Comparison of ENCODE assay signal across 8 mouse cellular contexts in genomic region chr16:20716841-20717180, GRCm38 (mm10). TPM values are rescaled to one million over a fixed set of nuclear protein-coding genes. Genes with fewer than 3 reads are reported as not detected.
A peak's percentile ranks its signal among the peaks of the same experiment; 100 is the strongest.
DNase-seq lines count a peak whose midpoint lies in the region; ATAC-seq and TF ChIP-seq lines count a peak whose summit lies in the region.

No protein-coding gene starts in this region.

- ATAC-seq in heart, embryonic 16.5 days (replicated peaks; ENCODE audit: extremely low read depth, insufficient read depth, low FRiP score), result no peak; the same call in 1 of the 2 replicates
- no peak for ATAC-seq in hindbrain, embryonic 13.5 days (ENCODE audit: low FRiP score)
- ATAC-seq in midbrain, embryonic 11.5 days (ENCODE audit: low FRiP score), result no peak

- no peaks in the 10 kb centered on the region for H3K9me3 ChIP-seq in heart, embryonic 16.5 days (replicated peaks; ENCODE audit: control insufficient read depth, low read length)
- H3K9me3 ChIP-seq in hindbrain, embryonic 13.5 days, result no peaks in the 10 kb centered on the region
- H3K9me3 ChIP-seq in midbrain, embryonic 11.5 days (ENCODE audit: control insufficient read depth, low read length), result no peaks in the 10 kb centered on the region

- TF ChIP-seq CTCF in bone marrow macrophage, adult 2 months (IDR thresholded peaks at IDR 0.05; ENCODE audit: low read depth, low read length), result no peak

- no peaks in the 10 kb centered on the region for H3K27me3 ChIP-seq in heart, embryonic 16.5 days (ENCODE audit: control insufficient read depth, insufficient read depth, low read length)
- H3K27me3 ChIP-seq in hindbrain, embryonic 13.5 days, result no peaks in the 10 kb centered on the region
- H3K27me3 ChIP-seq in midbrain, embryonic 11.5 days (ENCODE audit: control insufficient read depth, insufficient read depth, low read length), result no peaks in the 10 kb centered on the region

- peaks cover 18% of the 10 kb centered on the region for H3K4me1 ChIP-seq in heart, embryonic 16.5 days (ENCODE audit: control insufficient read depth, insufficient read depth, low read length)
- H3K4me1 ChIP-seq in bone marrow macrophage, adult 2 months (ENCODE audit: control insufficient read depth, insufficient read depth, low read length), result peaks cover 2% of the 10 kb centered on the region; the same call in 1 of the 2 replicates
- H3K4me1 ChIP-seq in hindbrain, embryonic 13.5 days (replicated peaks), result peaks cover 44% of the 10 kb centered on the region
- H3K4me1 ChIP-seq in midbrain, embryonic 11.5 days (ENCODE audit: control insufficient read depth, insufficient read depth, low read length), result peaks cover 27% of the 10 kb centered on the region

- DNase-seq in heart, adult 9 months (ENCODE audit: low spot score in 2 of 2), result no peak
- DNase-seq in midbrain, embryonic 11.5 days (ENCODE audit: low spot score, missing footprints), result peak; percentile 96
- no peak for DNase-seq in embryo, embryonic 11 days
- DNase-seq in cerebellum, adult 8-10 months, result no peak
- no peak for DNase-seq in thymus, postnatal 14 days

- peak overlapping the region; percentile 80 for H3K4me3 ChIP-seq in heart, embryonic 16.5 days (ENCODE audit: low read length)
- peak overlapping the region; percentile 70 for H3K4me3 ChIP-seq in bone marrow macrophage, adult 2 months (ENCODE audit: insufficient read depth, low read length)
- peak overlapping the region; percentile 69 for H3K4me3 ChIP-seq in hindbrain, embryonic 13.5 days
- peak overlapping the region; percentile 60 for H3K4me3 ChIP-seq in midbrain, embryonic 11.5 days (ENCODE audit: low read depth, low read length)

- H3K9ac ChIP-seq in heart, embryonic 16.5 days (ENCODE audit: low read length), result peak overlapping the region; percentile 80
- H3K9ac ChIP-seq in hindbrain, embryonic 13.5 days, result peak overlapping the region; percentile 86
- peak overlapping the region; percentile 80 for H3K9ac ChIP-seq in midbrain, embryonic 11.5 days (ENCODE audit: low read length)

- WGBS in heart, embryonic 16.5 days, result 2% methylated on average over 8 of the region's 8 CpGs
- WGBS in hindbrain, embryonic 13.5 days, result 0% methylated on average over 8 of the region's 8 CpGs
- WGBS in midbrain, embryonic 11.5 days, result 1% methylated on average over 8 of the region's 8 CpGs

- H3K4me2 ChIP-seq in heart, embryonic 16.5 days (ENCODE audit: low read depth, low read length), result peak overlapping the region; percentile 88
- peak overlapping the region; percentile 96 for H3K4me2 ChIP-seq in hindbrain, embryonic 13.5 days
- peak overlapping the region; percentile 73 for H3K4me2 ChIP-seq in midbrain, embryonic 11.5 days

- peaks cover 3% of the 10 kb centered on the region; the same call in 1 of the 2 replicates for H3K36me3 ChIP-seq in heart, embryonic 16.5 days (ENCODE audit: control insufficient read depth, insufficient read depth)
- peaks cover 37% of the 10 kb centered on the region for H3K36me3 ChIP-seq in hindbrain, embryonic 13.5 days
- peaks cover 2% of the 10 kb centered on the region; the same call in 1 of the 2 replicates for H3K36me3 ChIP-seq in midbrain, embryonic 11.5 days (ENCODE audit: control insufficient read depth, insufficient read depth, low read length)

- TF ChIP-seq POLR2A in bone marrow macrophage, adult 2 months (IDR thresholded peaks at IDR 0.05; ENCODE audit: borderline replicate concordance, low read depth, low read length), result no peak

- H3K27ac ChIP-seq in heart, embryonic 16.5 days (ENCODE audit: low read length), result peak overlapping the region; percentile 91
- no peak overlapping the region for H3K27ac ChIP-seq in bone marrow macrophage, adult 2 months (ENCODE audit: insufficient read depth, low read depth, low read length)
- H3K27ac ChIP-seq in hindbrain, embryonic 13.5 days, result peak overlapping the region; percentile 95
- peak overlapping the region; percentile 82 for H3K27ac ChIP-seq in midbrain, embryonic 11.5 days (ENCODE audit: low read depth, low read length)

RNA-seq across cellular contexts. Expression of gene Polr2h, which starts 0.7 kb away (rescaled TPM):
- polyA plus RNA-seq in heart, embryonic 16.5 days (2015; fragmentation: Nextera tagmentation; extraction: Ambion mirVana), result 49.0 and 51.8 TPM in 2 replicates
- 10.1 and 17.5 TPM in 2 replicates for polyA plus RNA-seq in bone marrow macrophage, adult 2 months (2012; ENCODE audit: insufficient read depth, insufficient read length, missing spikeins)
- 83.5 and 93.7 TPM in 2 replicates for polyA plus RNA-seq in hindbrain, embryonic 13.5 days (2015; fragmentation: Nextera tagmentation; extraction: Ambion mirVana)
- polyA plus RNA-seq in midbrain, embryonic 11.5 days (2014; fragmentation: Nextera tagmentation; extraction: Ambion mirVana), result 104 and 119 TPM in 2 replicates

RNA-seq across cellular contexts. Expression of gene Clcn2, which starts 0.7 kb away (rescaled TPM):
- 3.8 TPM in 2 replicates for polyA plus RNA-seq in heart, embryonic 16.5 days (2015; fragmentation: Nextera tagmentation; extraction: Ambion mirVana)
- 1.0 and 1.6 TPM in 2 replicates for polyA plus RNA-seq in bone marrow macrophage, adult 2 months (2012; ENCODE audit: insufficient read depth, insufficient read length, missing spikeins)
- 30.2 and 31.1 TPM in 2 replicates for polyA plus RNA-seq in hindbrain, embryonic 13.5 days (2015; fragmentation: Nextera tagmentation; extraction: Ambion mirVana)
- 15.1 and 16.0 TPM in 2 replicates for polyA plus RNA-seq in midbrain, embryonic 11.5 days (2014; fragmentation: Nextera tagmentation; extraction: Ambion mirVana)

RNA-seq across cellular contexts. Expression of gene Chrd, which starts 16.1 kb away (rescaled TPM):
- 1.6 and 1.9 TPM in 2 replicates for polyA plus RNA-seq in heart, embryonic 16.5 days (2015; fragmentation: Nextera tagmentation; extraction: Ambion mirVana)
- not detected in 2 replicates for polyA plus RNA-seq in bone marrow macrophage, adult 2 months (2012; ENCODE audit: insufficient read depth, insufficient read length, missing spikeins)
- polyA plus RNA-seq in hindbrain, embryonic 13.5 days (2015; fragmentation: Nextera tagmentation; extraction: Ambion mirVana), result 5.7 and 6.4 TPM in 2 replicates
- 2.6 and 2.7 TPM in 2 replicates for polyA plus RNA-seq in midbrain, embryonic 11.5 days (2014; fragmentation: Nextera tagmentation; extraction: Ambion mirVana)

RNA-seq across cellular contexts. Expression of gene Thpo, which starts 17.5 kb away (rescaled TPM):
- 0.25 and 0.34 TPM in 2 replicates for polyA plus RNA-seq in heart, embryonic 16.5 days (2015; fragmentation: Nextera tagmentation; extraction: Ambion mirVana)
- polyA plus RNA-seq in bone marrow macrophage, adult 2 months (2012; ENCODE audit: insufficient read depth, insufficient read length, missing spikeins), result not detected in 2 replicates
- 0.88 and 1.1 TPM in 2 replicates for polyA plus RNA-seq in hindbrain, embryonic 13.5 days (2015; fragmentation: Nextera tagmentation; extraction: Ambion mirVana)
- 0.37 and 0.71 TPM in 2 replicates for polyA plus RNA-seq in midbrain, embryonic 11.5 days (2014; fragmentation: Nextera tagmentation; extraction: Ambion mirVana)

RNA-seq across cellular contexts. Expression of gene Fam131a, which starts 23.8 kb away (rescaled TPM):
- polyA plus RNA-seq in heart, embryonic 16.5 days (2015; fragmentation: Nextera tagmentation; extraction: Ambion mirVana), result 7.5 and 9.2 TPM in 2 replicates
- polyA plus RNA-seq in bone marrow macrophage, adult 2 months (2012; ENCODE audit: insufficient read depth, insufficient read length, missing spikeins), result 6.2 and 7.6 TPM in 2 replicates
- polyA plus RNA-seq in hindbrain, embryonic 13.5 days (2015; fragmentation: Nextera tagmentation; extraction: Ambion mirVana), result 32.7 and 35.1 TPM in 2 replicates
- polyA plus RNA-seq in midbrain, embryonic 11.5 days (2014; fragmentation: Nextera tagmentation; extraction: Ambion mirVana), result 8.8 and 12.5 TPM in 2 replicates
